Mouse (Mus musculus): ENCODE measurements at regions not wholly inside any gene's neighbourhood (a gene's known extent, or its start where the extent isn't known, plus 50 kb on each side); places are given as distances from the start of the nearest gene placed in this dataset.

DNA sequence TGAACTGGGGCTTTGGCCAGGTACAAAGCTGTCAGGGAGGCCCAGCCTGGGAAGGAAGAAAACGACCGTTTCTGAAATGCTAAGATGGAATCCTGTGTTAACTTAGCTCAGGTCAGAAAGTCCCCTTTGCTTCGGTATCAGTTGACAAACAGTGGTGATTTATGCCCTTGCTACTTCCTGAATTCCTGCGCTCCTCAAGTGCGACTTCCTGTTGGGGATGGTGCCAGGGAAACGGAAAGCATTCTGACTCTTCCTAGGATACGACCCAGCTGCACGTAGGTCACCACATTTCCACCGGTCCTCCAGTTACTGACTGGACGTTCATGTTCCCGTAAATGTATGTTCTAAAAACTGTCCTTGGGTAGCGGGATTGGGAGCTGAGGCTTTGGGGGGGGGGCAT is 161.0 kb downstream of the Hibadh start:
- DNase-seq (ENCODE audit: low read depth, low spot score), result no peak

DNA sequence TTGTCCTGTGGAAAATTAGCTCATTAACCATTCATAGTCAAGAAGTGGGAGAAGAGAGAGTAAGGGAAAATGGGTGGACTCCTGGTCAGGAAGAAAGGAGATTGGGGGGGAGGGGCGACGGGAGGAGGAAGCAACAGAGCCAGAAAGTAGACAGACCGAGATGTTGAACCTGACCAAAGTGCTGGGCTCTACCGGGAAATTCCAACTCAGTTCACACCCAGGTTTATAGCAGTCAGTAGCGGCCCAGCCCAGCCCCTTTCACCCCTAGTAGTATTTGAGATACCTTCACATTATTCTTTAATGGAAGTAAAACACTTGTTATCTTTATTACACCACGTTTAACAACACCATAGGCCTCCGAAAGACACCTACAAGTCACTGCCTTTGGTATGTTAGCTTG is 158.2 kb downstream of the Hibadh start:
- no peak for DNase-seq (ENCODE audit: low read depth, low spot score)

DNA sequence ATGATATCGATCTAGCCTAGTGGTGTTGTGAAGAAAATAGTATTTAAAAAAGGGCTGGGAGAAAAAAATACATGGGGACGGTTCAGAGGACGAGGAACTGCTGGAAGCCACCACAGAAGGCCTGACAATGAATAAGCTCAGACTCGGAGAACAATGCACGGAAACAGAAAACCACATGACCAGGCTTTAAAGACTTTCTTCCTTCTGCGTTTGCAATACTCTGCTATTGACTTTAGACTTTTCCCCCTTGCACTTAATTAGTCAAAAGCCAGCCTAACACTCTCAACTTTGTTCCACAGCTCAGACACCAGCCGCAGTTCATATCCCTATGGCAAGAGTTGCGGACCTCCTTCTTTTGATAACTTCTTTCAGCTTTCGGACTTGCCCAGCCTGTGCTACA is 154.0 kb downstream of the Hibadh start:
- no peak for DNase-seq (ENCODE audit: low read depth, low spot score)

DNA sequence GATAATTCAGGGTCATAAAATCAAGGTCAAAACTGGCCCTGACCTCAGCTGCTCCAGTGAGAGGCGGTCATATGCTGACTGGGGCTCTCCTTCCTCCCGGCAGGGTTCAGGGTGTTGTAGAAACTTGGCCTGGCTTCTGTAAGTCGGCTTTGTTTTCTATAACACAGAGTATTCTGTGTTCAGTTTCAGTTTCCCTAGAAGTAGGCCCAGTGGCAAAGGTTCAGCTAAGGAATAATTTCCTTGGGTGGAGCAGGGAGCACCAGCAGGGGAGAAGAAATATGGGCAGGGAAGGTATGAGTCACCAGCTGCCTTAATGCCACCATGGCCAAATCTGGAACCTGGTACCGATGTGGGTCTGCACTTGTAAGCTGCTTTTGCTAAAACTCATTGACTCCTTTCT is 153.5 kb downstream of the Hibadh start:
- no peak for DNase-seq (ENCODE audit: low read depth, low spot score)

DNA sequence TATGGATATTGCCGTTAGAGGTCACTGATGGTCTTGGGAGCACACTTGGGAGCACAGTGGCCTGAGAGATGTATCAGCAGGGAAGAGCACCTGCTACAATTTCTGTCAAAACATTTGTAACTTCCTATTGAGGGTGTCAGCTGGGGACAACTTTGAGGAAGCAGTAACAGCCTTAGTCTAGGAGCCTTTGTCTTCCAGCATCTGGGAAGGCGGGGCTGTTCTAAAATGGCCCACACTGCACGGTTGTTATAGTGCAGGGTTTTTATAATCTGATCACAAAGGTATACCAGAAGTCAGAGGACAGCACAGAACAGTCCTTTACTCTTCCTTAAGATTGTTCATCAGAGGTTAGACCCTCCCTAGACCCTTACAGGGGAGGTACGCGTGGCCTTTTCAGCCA is 152.3 kb downstream of the Hibadh start:
- DNase-seq (ENCODE audit: low read depth, low spot score), result no peak

DNA sequence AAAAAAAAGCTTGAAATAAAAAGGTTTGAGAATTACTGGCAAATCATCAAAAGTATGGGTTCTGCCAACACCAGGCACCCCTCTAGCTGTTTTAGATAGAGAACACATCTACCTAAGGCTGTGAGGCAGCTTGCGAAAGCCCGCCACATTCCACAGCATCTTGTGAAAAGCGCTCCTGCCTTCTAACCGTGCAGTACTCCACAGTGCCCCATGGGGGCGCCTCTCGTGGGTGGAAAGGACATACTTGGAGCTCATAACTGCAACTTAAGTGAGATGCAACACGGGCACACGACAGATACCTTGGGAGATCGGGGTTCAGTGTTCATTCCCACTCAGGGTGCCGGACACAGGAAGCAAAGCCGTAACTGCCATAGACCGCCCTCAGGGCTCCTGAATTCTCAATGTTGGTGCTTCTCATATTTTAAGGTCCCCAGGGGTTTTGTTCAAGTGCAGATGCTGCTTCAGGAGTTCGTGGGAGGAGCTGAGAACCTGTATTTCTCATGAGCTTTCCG is 149.9 kb downstream of the Hibadh start:
- no peak for DNase-seq (ENCODE audit: low read depth, low spot score)

DNA sequence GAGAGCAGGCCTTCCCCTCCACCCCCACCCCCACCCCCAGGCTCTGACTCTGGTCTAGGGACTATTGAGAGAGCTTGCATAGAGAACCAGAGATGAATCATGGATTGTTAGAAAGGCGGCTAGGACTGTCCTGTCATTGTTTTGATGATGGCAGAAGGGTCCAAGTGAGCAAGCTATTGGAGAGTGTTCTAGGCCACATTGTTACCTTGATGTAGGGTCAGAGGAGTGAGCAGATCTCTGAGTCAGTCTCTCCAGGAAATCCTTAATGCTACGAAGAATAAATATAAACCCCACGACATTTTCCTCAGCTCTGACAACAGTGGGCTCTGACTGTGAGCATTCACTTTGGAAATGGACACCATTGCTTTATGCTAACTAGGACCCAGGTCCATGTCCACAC is 144.9 kb downstream of the Hibadh start:
- DNase-seq (ENCODE audit: low read depth, low spot score), result no peak

DNA sequence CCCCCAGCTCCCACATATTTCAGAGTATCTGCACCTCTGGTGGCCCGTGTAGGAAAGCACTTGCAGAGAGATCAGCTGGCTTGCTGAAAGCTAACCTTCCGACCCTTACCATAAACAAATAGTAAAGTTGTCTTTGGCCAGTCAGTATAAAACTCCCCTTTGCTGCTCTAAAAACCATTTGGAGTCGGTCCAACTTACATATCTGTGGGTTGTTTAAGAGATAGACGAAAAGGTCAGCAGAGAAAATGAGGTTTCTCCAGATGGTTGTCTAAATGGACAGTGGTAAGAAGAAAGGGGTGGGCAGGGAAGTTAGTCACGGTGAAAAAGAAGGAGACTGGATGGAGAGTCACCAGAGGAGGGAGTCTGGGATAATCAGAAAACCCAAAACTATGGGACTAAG is 144.3 kb downstream of the Hibadh start:
- no peak for DNase-seq (ENCODE audit: low read depth, low spot score)
